Mouse (Mus musculus) thymus, adult 2 months (tissue): ENCODE measurements at regions not wholly inside any gene's neighbourhood (a gene's known extent, or its start where the extent isn't known, plus 50 kb on each side); places are given as distances from the start of the nearest gene placed in this dataset.

ENCODE experiments used
- CTCF ChIP-seq: fragments of 200-500 bp; IDR thresholded peaks from 2 replicates; pipeline ENCODE4 v1.5.1; 2012; ENCODE audit warnings: mild to moderate bottlenecking, control low read depth, low read length, moderate library complexity, borderline replicate concordance; ENCODE audit not compliant: control insufficient read depth, poor library complexity, insufficient read depth; ENCODE audit errors: extremely low read depth
- POLR2A ChIP-seq: fragments of 200-500 bp; IDR thresholded peaks from 2 replicates; pipeline ENCODE4 v1.6.1; 2012; ENCODE audit warnings: mild to moderate bottlenecking, low read length, control low read depth, moderate library complexity; ENCODE audit not compliant: control insufficient read depth, poor library complexity, insufficient read depth; ENCODE audit errors: extremely low read depth

DNA sequence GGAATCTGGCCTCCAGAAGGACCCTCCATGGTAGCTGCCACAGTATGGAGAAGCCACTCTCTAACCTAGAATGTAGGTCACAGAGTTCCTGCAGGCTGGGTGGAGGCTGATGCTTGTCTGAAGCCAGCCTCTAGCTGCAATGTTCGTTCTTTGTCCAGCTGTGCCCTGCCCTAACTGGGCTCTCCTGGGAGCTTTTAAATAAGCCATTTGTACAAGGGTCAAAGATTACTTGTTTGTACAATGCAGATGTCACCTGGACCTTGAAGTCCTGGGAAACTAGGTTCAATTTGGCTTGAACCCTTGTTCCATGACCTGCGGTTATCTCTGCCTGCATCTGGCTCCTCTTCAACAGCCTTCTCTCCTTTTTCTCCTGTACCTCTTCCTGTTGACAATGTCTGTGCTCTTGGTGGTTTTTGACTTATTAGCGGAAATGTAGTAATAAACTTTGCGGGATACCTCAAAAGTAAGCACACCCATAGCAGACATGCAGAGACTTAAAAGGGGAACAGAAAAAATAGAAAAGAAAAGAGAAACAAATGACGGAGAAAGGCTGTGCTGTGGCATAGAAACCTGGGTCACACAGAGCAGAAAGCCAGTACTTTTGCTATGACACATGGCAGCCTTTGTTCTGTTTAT, 163.1 kb upstream of the Tgfbr2 start:
- TF ChIP-seq CTCF (no peak), POLR2A (no peak)
